Mouse (Mus musculus) lung, embryonic 14.5 days (tissue): ENCODE measurements around the gene Vsnl1. TPM values are rescaled to one million over a fixed set of nuclear protein-coding genes. Genes with fewer than 3 reads are reported as not detected.

Source experiments
- ATAC-seq: fragments of 200-750 bp; cut with Nextera tagmentation; 2 replicates; pipeline ENCODE4 v1.8.0; 2017; ENCODE audit warnings: mild to moderate bottlenecking, moderate TSS enrichment, moderate library complexity; ENCODE audit not compliant: insufficient read depth
- DNase-seq: peaks from one replicate; pipeline ENCODE4 v3.0.0-alpha.2; 2015
- H3K27ac ChIP-seq: fragments of 300-500 bp; sonication (generic); 2 replicates; pipeline ENCODE4 v1.5.1; 2014; ENCODE audit warnings: low read depth, mild to moderate bottlenecking, moderate library complexity
- H3K27me3 ChIP-seq: fragments of 300-500 bp; sonication (generic); 2 replicates; pipeline ENCODE4 v1.6.1; 2014; ENCODE audit warnings: low read length, control low read depth; ENCODE audit not compliant: insufficient read depth
- H3K36me3 ChIP-seq: fragments of 300-500 bp; sonication (generic); 2 replicates; pipeline ENCODE4 v1.6.1; 2014; ENCODE audit warnings: control low read depth; ENCODE audit not compliant: insufficient read depth
- H3K4me1 ChIP-seq: fragments of 300-500 bp; sonication (generic); 2 replicates; pipeline ENCODE4 v1.6.1; 2014; ENCODE audit warnings: antibody characterized with exemption, control low read depth; ENCODE audit not compliant: insufficient read depth
- H3K4me2 ChIP-seq: fragments of 300-500 bp; sonication (generic); 2 replicates; pipeline ENCODE4 v1.6.1; 2014; ENCODE audit warnings: mild to moderate bottlenecking
- H3K4me3 ChIP-seq: fragments of 300-500 bp; sonication (generic); 2 replicates; pipeline ENCODE4 v1.5.1; 2014; ENCODE audit warnings: low read depth, low read length
- H3K9ac ChIP-seq: fragments of 300-500 bp; sonication (generic); 2 replicates; pipeline ENCODE4 v1.6.1; 2014
- H3K9me3 ChIP-seq: fragments of 300-500 bp; sonication (generic); 2 replicates; pipeline ENCODE4 v1.6.1; 2016; ENCODE audit warnings: low read depth, low read length, control low read depth
- CTCF ChIP-seq: IDR thresholded peaks from 2 replicates; pipeline ENCODE4 v1.5.1; 2016; ENCODE audit warnings: antibody characterized with exemption, low read depth
- WGBS: fragments of 180-500 bp; shearing (Covaris S2); extraction: QIAGEN DNeasy Blood & Tissue Kit; methylation state at CpG from one replicate; pipeline ENCODE4 v1.1.7; 2014; 5-methylcytosine and 5-hydroxymethylcytosine counted together
- polyA plus RNA-seq: library from polyadenylated mRNA; unstranded; fragments of >200 nt; fragmentation: Nextera tagmentation; extraction: Ambion mirVana; gene quantifications from 2 replicates; pipeline ENCODE4 v1.2.1, GENCODE M21; 2014

Gene Vsnl1
- polyA plus RNA-seq, 1 experiment from 2014 or later: 4.5 TPM

DNA sequence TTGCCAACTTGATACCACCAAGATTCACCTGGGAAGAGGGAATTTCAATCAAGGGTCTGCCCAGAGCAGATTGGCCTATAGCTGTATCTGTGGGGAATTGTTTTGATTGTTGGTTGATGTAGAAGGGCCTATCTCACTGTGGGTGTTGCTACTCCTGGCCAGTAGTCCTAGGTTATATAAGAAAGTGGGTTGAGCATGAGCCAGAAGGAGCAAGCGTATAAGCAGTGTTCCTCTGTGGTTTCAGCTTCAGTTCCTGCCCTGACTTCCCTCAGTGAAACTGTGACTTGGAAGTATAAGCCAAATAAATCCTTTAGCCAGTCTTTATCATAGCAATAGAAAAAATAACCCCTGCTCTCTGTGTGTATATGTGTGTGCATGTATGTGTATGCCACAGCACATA is 51.7 kb downstream of the Vsnl1 start:
- H3K4me3 ChIP-seq: no peak overlapping the region
- ATAC-seq (no peak), DNase-seq (no peak)
- 89% methylated on average over 1 of the region's 1 CpGs for WGBS
- no peaks in the 10 kb centered on the region for H3K4me1 ChIP-seq
- no peaks in the 10 kb centered on the region for H3K9me3 ChIP-seq
- TF ChIP-seq CTCF: no peak
- H3K27me3 ChIP-seq: no peaks in the 10 kb centered on the region
- no peaks in the 10 kb centered on the region for H3K36me3 ChIP-seq
- no peak overlapping the region for H3K9ac ChIP-seq
- H3K4me2 ChIP-seq: no peak overlapping the region
- no peak overlapping the region for H3K27ac ChIP-seq

- 57% methylated on average over 2 of the region's 2 CpGs for WGBS
- Histone ChIP-seq H3K4me1 (no peaks in the 10 kb centered on the region), H3K36me3 (no peaks in the 10 kb centered on the region), H3K4me3 (no peak overlapping the region), H3K9me3 (no peaks in the 10 kb centered on the region), H3K9ac (no peak overlapping the region), H3K27me3 (no peaks in the 10 kb centered on the region), H3K27ac (no peak overlapping the region), H3K4me2 (no peak overlapping the region)
- no peak for DNase-seq
- no peak for ATAC-seq
- TF ChIP-seq CTCF: no peak
Observed at GRCm38 (mm10) chr12:11379396-11379795, 57.0 kb downstream of the Vsnl1 start.

- Histone ChIP-seq H3K27ac (no peak overlapping the region), H3K4me1 (no peaks in the 10 kb centered on the region), H3K9me3 (no peaks in the 10 kb centered on the region), H3K36me3 (no peaks in the 10 kb centered on the region), H3K4me2 (no peak overlapping the region), H3K27me3 (no peaks in the 10 kb centered on the region), H3K4me3 (no peak overlapping the region), H3K9ac (no peak overlapping the region)
- no peak for TF ChIP-seq CTCF
- ATAC-seq: no peak
- DNase-seq: peak; percentile 66
- WGBS: 29% methylated on average over 4 of the region's 4 CpGs
Observed at GRCm38 (mm10) chr12:11370056-11370455, 66.4 kb downstream of the Vsnl1 start.

DNA sequence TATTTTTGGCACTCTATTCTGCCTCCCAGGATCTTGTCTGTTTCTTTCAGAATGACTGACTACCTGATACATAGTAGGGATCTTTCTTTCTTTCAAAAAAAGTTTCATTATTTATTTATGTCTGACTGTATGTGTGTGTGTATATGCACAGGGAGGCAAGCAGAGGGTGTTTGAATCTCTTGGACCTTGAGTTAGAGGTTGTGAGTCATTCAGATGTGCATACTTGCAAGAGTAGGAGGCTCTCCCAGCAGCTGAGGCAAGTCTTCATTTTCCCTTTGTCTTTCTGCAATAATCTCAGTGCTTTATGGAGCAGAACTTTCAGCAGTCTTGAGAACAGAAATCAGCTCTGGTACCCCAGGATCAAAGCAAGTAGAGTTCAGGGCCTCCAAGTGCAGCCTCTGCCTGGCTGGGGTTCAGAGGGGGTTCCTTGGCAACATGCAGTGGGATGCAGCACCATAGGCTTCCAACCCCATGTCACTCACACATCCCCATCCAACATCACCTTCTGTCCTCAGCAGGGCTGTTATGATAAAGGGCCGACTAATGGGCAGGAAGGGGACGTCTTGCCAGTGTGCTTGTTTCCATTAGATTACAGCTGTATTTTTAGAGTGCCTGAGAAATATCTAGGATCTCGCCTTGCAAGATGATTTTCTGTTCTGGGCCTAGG is 69.2 kb downstream of the Vsnl1 start:
- DNase-seq: peak; percentile 74
- H3K4me3 ChIP-seq: no peak overlapping the region
- WGBS: 15% methylated on average over 3 of the region's 3 CpGs

DNA sequence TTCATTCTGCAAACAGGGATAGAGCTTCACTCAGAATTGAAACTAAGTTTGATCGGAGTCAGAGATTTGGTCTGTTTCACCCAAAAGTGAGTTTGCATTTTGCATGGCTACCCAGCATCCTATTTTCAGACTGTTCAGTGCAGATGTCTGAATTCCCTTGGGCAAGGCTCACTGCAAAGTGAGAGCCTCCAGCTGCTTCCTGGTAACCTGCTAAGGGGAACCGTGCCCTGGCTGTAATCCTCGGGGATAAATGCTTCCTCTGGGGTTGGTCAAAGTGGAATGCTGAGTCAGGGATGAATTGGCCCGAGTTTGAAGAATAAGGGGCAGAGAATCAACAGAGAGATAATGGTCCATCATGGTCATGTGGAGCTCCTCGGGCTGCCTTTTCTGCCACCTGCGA is 71.5 kb downstream of the Vsnl1 start:
- no peaks in the 10 kb centered on the region for H3K27me3 ChIP-seq
- WGBS: 51% methylated on average over 6 of the region's 6 CpGs
- no peaks in the 10 kb centered on the region for H3K9me3 ChIP-seq
- no peaks in the 10 kb centered on the region for H3K4me1 ChIP-seq
- H3K36me3 ChIP-seq: no peaks in the 10 kb centered on the region
- no peak overlapping the region for H3K4me3 ChIP-seq
- H3K9ac ChIP-seq: no peak overlapping the region
- DNase-seq (no peak), ATAC-seq (no peak)
- no peak overlapping the region for H3K4me2 ChIP-seq
- no peak overlapping the region for H3K27ac ChIP-seq
- TF ChIP-seq CTCF: no peak

More for the DNA sequence above, 69.2 kb downstream of the Vsnl1 start:
- TF ChIP-seq CTCF: no peak
- Histone ChIP-seq H3K36me3 (no peaks in the 10 kb centered on the region), H3K27ac (no peak overlapping the region), H3K4me1 (no peaks in the 10 kb centered on the region), H3K4me2 (no peak overlapping the region), H3K27me3 (no peaks in the 10 kb centered on the region), H3K9me3 (no peaks in the 10 kb centered on the region), H3K9ac (no peak overlapping the region)
- peak; percentile 91 for ATAC-seq

DNA sequence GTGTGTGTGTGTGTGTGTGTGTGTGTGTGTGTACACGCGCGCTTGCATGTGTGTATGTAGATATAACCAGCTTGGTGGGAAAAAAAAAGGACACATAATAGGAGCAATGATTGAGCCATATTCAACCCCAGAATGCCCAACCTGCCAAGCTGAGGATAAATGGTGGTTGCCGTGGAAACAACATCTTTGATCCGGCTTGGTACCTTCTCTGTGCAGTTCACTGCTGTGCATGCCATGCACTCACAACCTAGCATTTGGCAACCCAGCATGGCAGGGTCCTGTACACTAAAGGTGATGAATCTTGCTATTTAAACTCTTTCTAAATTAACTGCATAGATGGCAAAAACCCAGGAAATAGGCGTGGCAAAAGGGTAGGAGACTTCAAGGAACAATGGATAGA is 74.0 kb downstream of the Vsnl1 start:
- no peaks in the 10 kb centered on the region for H3K4me1 ChIP-seq
- H3K9ac ChIP-seq: no peak overlapping the region
- no peak overlapping the region for H3K27ac ChIP-seq
- no peak overlapping the region for H3K4me2 ChIP-seq
- no peaks in the 10 kb centered on the region for H3K27me3 ChIP-seq
- no peak for DNase-seq
- ATAC-seq: no peak
- no peaks in the 10 kb centered on the region for H3K9me3 ChIP-seq
- no peak for TF ChIP-seq CTCF
- 92% methylated on average over 6 of the region's 6 CpGs for WGBS
- no peak overlapping the region for H3K4me3 ChIP-seq
- no peaks in the 10 kb centered on the region for H3K36me3 ChIP-seq

GRCm38 (mm10) chr12:11350895-11351294 is 85.5 kb downstream of the Vsnl1 start:
- Histone ChIP-seq H3K9ac (no peak overlapping the region), H3K9me3 (no peaks in the 10 kb centered on the region), H3K27ac (no peak overlapping the region), H3K4me1 (no peaks in the 10 kb centered on the region), H3K4me2 (no peak overlapping the region), H3K4me3 (no peak overlapping the region), H3K36me3 (no peaks in the 10 kb centered on the region), H3K27me3 (no peaks in the 10 kb centered on the region)
- DNase-seq (peak; percentile 94), ATAC-seq (peak; percentile 56; the same call in 1 of the 2 replicates)
- WGBS: 27% methylated on average over 5 of the region's 5 CpGs
- peak; percentile 81 for TF ChIP-seq CTCF
